9 mouse cellular contexts compared by ENCODE assay signal in the genomic region with DNA sequence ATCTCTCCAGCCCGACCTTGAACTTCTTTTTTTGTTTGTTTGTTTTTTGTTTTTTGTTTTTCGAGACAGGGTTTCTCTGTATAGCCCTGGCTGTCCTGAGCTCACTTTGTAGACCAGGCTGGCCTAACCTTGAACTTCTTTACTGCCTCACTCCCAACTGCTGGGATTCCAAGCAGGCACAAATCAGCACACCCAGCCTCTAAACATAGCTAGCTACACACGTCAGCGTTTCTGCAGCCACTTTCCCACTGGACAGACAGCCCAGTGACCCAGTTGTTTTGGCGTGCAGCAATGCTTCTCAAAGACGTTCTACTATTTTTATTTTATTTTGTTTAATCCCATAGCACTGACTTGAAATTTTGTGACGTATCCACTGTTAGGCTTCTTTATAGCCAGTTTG. TPM values are rescaled to one million over a fixed set of nuclear protein-coding genes. Genes with fewer than 3 reads are reported as not detected.
DNase-seq lines count a peak whose midpoint lies in the region; ATAC-seq and TF ChIP-seq lines count a peak whose summit lies in the region.
"Had no signal": no experiment of that assay in that cellular context is flagged by ENCODE, and none has a peak within 500 bp of the region (broad histone marks: within the 10 kb centered on the region; RNA-seq: fewer than 3 reads in every experiment).

No protein-coding gene starts in this region.

- no peaks in the 10 kb centered on the region for H3K36me3 ChIP-seq in lung, postnatal 0 days (ENCODE audit: insufficient read depth, low read length)
- H3K36me3 ChIP-seq in heart, postnatal 0 days (replicated peaks; ENCODE audit: control insufficient read depth, insufficient read depth, low read length), result no peaks in the 10 kb centered on the region
- no peaks in the 10 kb centered on the region for H3K36me3 ChIP-seq in stomach, embryonic 14.5 days (ENCODE audit: control insufficient read depth, insufficient read depth, low read length)

- DNase-seq in adrenal gland, postnatal 10 days, result peak; percentile 9
- no peak for DNase-seq in adrenal gland, adult 18-20 months (ENCODE audit: low spot score in 2 of 2)
- no peak for DNase-seq in lung, postnatal 0 days (ENCODE audit: low spot score)
- no peak for DNase-seq in lung, adult 18-20 months
- no peak for DNase-seq in heart, postnatal 0 days (ENCODE audit: low spot score)
- no peak for DNase-seq in spleen, adult 18-20 months

- no peaks in the 10 kb centered on the region for H3K4me1 ChIP-seq in lung, postnatal 0 days (ENCODE audit: insufficient read depth, low read depth, low read length)
- peaks cover 17% of the 10 kb centered on the region for H3K4me1 ChIP-seq in heart, postnatal 0 days (ENCODE audit: control insufficient read depth, insufficient read depth)
- H3K4me1 ChIP-seq in stomach, embryonic 14.5 days (ENCODE audit: control insufficient read depth, insufficient read depth, low read length), result peaks cover 9% of the 10 kb centered on the region

- no peak overlapping the region for H3K4me2 ChIP-seq in lung, postnatal 0 days (replicated peaks; ENCODE audit: low read depth, low read length)
- H3K4me2 ChIP-seq in heart, postnatal 0 days (ENCODE audit: low read depth, low read length), result 0 out of 2 replicates have a peak overlapping the region, but pooled peaks have one; percentile 96
- H3K4me2 ChIP-seq in stomach, embryonic 14.5 days (replicated peaks; ENCODE audit: low read depth, low read length), result no peak overlapping the region

- no peak overlapping the region for H3K9ac ChIP-seq in lung, postnatal 0 days (replicated peaks; ENCODE audit: low read depth)
- no peak overlapping the region for H3K9ac ChIP-seq in heart, postnatal 0 days (replicated peaks; ENCODE audit: low read depth, low read length)
- no peak overlapping the region for H3K9ac ChIP-seq in stomach, embryonic 14.5 days (replicated peaks; ENCODE audit: low read depth, low read length)

- ATAC-seq in lung, postnatal 0 days, result no peak
- no peak for ATAC-seq in heart, postnatal 0 days (ENCODE audit: insufficient read depth, low read depth)
- no peak for ATAC-seq in stomach, embryonic 14.5 days (ENCODE audit: insufficient number of reproducible peaks, insufficient read depth, low FRiP score, low read depth)
- no peak for ATAC-seq in megakaryocyte progenitor cell, adult 5-6 weeks (replicated peaks; ENCODE audit: poor library complexity)

- no peaks in the 10 kb centered on the region for H3K27me3 ChIP-seq in lung, postnatal 0 days (replicated peaks; ENCODE audit: insufficient read depth, low read length)
- H3K27me3 ChIP-seq in heart, postnatal 0 days (ENCODE audit: control insufficient read depth, insufficient read depth, low read length), result no peaks in the 10 kb centered on the region
- H3K27me3 ChIP-seq in stomach, embryonic 14.5 days (ENCODE audit: control insufficient read depth, insufficient read depth, low read length), result no peaks in the 10 kb centered on the region

- no peaks in the 10 kb centered on the region for H3K9me3 ChIP-seq in lung, postnatal 0 days (ENCODE audit: low read length)
- H3K9me3 ChIP-seq in heart, postnatal 0 days (replicated peaks; ENCODE audit: control insufficient read depth, low read length), result no peaks in the 10 kb centered on the region
- H3K9me3 ChIP-seq in stomach, embryonic 14.5 days (ENCODE audit: control insufficient read depth, low read depth, low read length), result no peaks in the 10 kb centered on the region

- TF ChIP-seq CTCF in lung, postnatal 0 days (IDR thresholded peaks at IDR 0.05), result no peak
- no peak for TF ChIP-seq CTCF in heart, postnatal 0 days (IDR thresholded peaks at IDR 0.05; ENCODE audit: low read depth)

- no peak for TF ChIP-seq EP300 in lung, postnatal 0 days (IDR thresholded peaks at IDR 0.05)
- no peak for TF ChIP-seq EP300 in heart, postnatal 0 days (IDR thresholded peaks at IDR 0.05; ENCODE audit: low read depth)

- WGBS in lung, postnatal 0 days, result 74% methylated on average over 7 of the region's 7 CpGs
- 55% methylated on average over 7 of the region's 7 CpGs for WGBS in heart, postnatal 0 days
- WGBS in stomach, embryonic 14.5 days, result 77% methylated on average over 7 of the region's 7 CpGs

- H3K4me3 ChIP-seq in lung, postnatal 0 days (ENCODE audit: low read depth, low read length), result no peak overlapping the region
- 0 out of 2 replicates have a peak overlapping the region, but pooled peaks have one; percentile 99 for H3K4me3 ChIP-seq in heart, postnatal 0 days (ENCODE audit: low read depth, low read length)
- no peak overlapping the region for H3K4me3 ChIP-seq in stomach, embryonic 14.5 days (ENCODE audit: low read depth, low read length)

- H3K27ac ChIP-seq in lung, postnatal 0 days (ENCODE audit: low read length), result 0 out of 2 replicates have a peak overlapping the region, but pooled peaks have one; percentile 99
- H3K27ac ChIP-seq in heart, postnatal 0 days (ENCODE audit: low read depth), result peak overlapping the region; percentile 92
- peak overlapping the region; percentile 55; the same call in 1 of the 2 replicates for H3K27ac ChIP-seq in stomach, embryonic 14.5 days (ENCODE audit: low read length)

RNA-seq across cellular contexts. Expression of a gene that starts 1.1 kb away (rescaled TPM):
- total RNA-seq in adrenal gland, postnatal 10 days (2021), result 10 to 100 TPM; 32.3 to 35.6 TPM
- 10 to 100 TPM; 23.4 to 32.0 TPM for total RNA-seq in adrenal gland, adult 18-20 months (2021)
- 82.6 and 91.3 TPM in 2 replicates for polyA plus RNA-seq in lung, postnatal 0 days (2015; fragmentation: Nextera tagmentation; extraction: Ambion mirVana)
- 27.1 and 30.4 TPM in 2 replicates for total RNA-seq in heart, postnatal 0 days (2014; rRNA removed; ENCODE audit: low replicate concordance)
- polyA plus RNA-seq in heart, postnatal 0 days (2015; fragmentation: Nextera tagmentation; extraction: Ambion mirVana), result 14.3 and 15.2 TPM in 2 replicates
- 33.1 and 34.5 TPM in 2 replicates for polyA plus RNA-seq in stomach, embryonic 14.5 days (2014; fragmentation: Nextera tagmentation; extraction: Ambion mirVana)
- total RNA-seq in megakaryocyte progenitor cell, adult 5-6 weeks (2015), result 20.8 and 31.3 TPM in 2 replicates
- total RNA-seq in megakaryocyte progenitor cell, adult 5-6 weeks (2017), result 21.2 and 23.9 TPM in 2 replicates

RNA-seq across cellular contexts. Expression of a gene that starts 31.1 kb away (rescaled TPM):
- total RNA-seq in adrenal gland, postnatal 10 days (2021), result 1 to 10 TPM; 7.7 to 7.9 TPM
- 1 to 10 TPM; 2.7 to 3.2 TPM for total RNA-seq in adrenal gland, adult 18-20 months (2021)
- 24.6 and 24.8 TPM in 2 replicates for polyA plus RNA-seq in lung, postnatal 0 days (2015; fragmentation: Nextera tagmentation; extraction: Ambion mirVana)
- total RNA-seq in heart, postnatal 0 days (2014; rRNA removed; ENCODE audit: low replicate concordance), result 6.0 and 9.7 TPM in 2 replicates
- polyA plus RNA-seq in heart, postnatal 0 days (2015; fragmentation: Nextera tagmentation; extraction: Ambion mirVana), result 7.3 and 7.7 TPM in 2 replicates
- polyA plus RNA-seq in stomach, embryonic 14.5 days (2014; fragmentation: Nextera tagmentation; extraction: Ambion mirVana), result 22.7 and 29.4 TPM in 2 replicates
- 0.22 and 0.27 TPM in 2 replicates for total RNA-seq in megakaryocyte progenitor cell, adult 5-6 weeks (2015)
- total RNA-seq in megakaryocyte progenitor cell, adult 5-6 weeks (2017), result 0.17 and 0.37 TPM in 2 replicates

RNA-seq across cellular contexts. Expression of a gene that starts 40.6 kb away (rescaled TPM):
- 10 to 100 TPM; 12.9 to 13.3 TPM for total RNA-seq in adrenal gland, postnatal 10 days (2021)
- total RNA-seq in adrenal gland, adult 18-20 months (2021), result 10 to 100 TPM; 13.1 to 15.5 TPM
- polyA plus RNA-seq in lung, postnatal 0 days (2015; fragmentation: Nextera tagmentation; extraction: Ambion mirVana), result 35.5 and 35.8 TPM in 2 replicates
- total RNA-seq in heart, postnatal 0 days (2014; rRNA removed; ENCODE audit: low replicate concordance), result 9.0 and 10.4 TPM in 2 replicates
- 16.7 and 17.6 TPM in 2 replicates for polyA plus RNA-seq in heart, postnatal 0 days (2015; fragmentation: Nextera tagmentation; extraction: Ambion mirVana)
- polyA plus RNA-seq in stomach, embryonic 14.5 days (2014; fragmentation: Nextera tagmentation; extraction: Ambion mirVana), result 21.7 and 22.0 TPM in 2 replicates
- total RNA-seq in megakaryocyte progenitor cell, adult 5-6 weeks (2015), result 7.0 and 8.7 TPM in 2 replicates
- total RNA-seq in megakaryocyte progenitor cell, adult 5-6 weeks (2017), result 14.2 and 15.4 TPM in 2 replicates

RNA-seq across cellular contexts. Expression of a gene that starts 40.6 kb away (rescaled TPM):
- total RNA-seq in adrenal gland, postnatal 10 days (2021), result 1 to 10 TPM; 3.2 to 3.6 TPM
- total RNA-seq in adrenal gland, adult 18-20 months (2021), result 1 to 10 TPM; 3.7 to 4.3 TPM
- 6.0 and 6.6 TPM in 2 replicates for polyA plus RNA-seq in lung, postnatal 0 days (2015; fragmentation: Nextera tagmentation; extraction: Ambion mirVana)
- 1.5 and 6.4 TPM in 2 replicates for total RNA-seq in heart, postnatal 0 days (2014; rRNA removed; ENCODE audit: low replicate concordance)
- polyA plus RNA-seq in heart, postnatal 0 days (2015; fragmentation: Nextera tagmentation; extraction: Ambion mirVana), result 3.6 and 4.3 TPM in 2 replicates
- 3.0 and 3.1 TPM in 2 replicates for polyA plus RNA-seq in stomach, embryonic 14.5 days (2014; fragmentation: Nextera tagmentation; extraction: Ambion mirVana)
- 2.3 and 3.2 TPM in 2 replicates for total RNA-seq in megakaryocyte progenitor cell, adult 5-6 weeks (2015)
- 1.2 and 2.3 TPM in 2 replicates for total RNA-seq in megakaryocyte progenitor cell, adult 5-6 weeks (2017)

RNA-seq across cellular contexts. Expression of a gene that starts 45.8 kb away (rescaled TPM):
- total RNA-seq in adrenal gland, postnatal 10 days (2021), result 1 to 10 TPM in 1 of 2 experiments, under 1 TPM in 1; 0.84 to 1.4 TPM
- total RNA-seq in adrenal gland, adult 18-20 months (2021), result 1 to 10 TPM; 2.2 to 4.3 TPM
- 1.7 and 2.0 TPM in 2 replicates for polyA plus RNA-seq in lung, postnatal 0 days (2015; fragmentation: Nextera tagmentation; extraction: Ambion mirVana)
- total RNA-seq in heart, postnatal 0 days (2014; rRNA removed; ENCODE audit: low replicate concordance), result 2.1 TPM in 1 of 2 replicates, not detected in the other
- polyA plus RNA-seq in heart, postnatal 0 days (2015; fragmentation: Nextera tagmentation; extraction: Ambion mirVana), result 0.34 and 0.43 TPM in 2 replicates
- not detected in 2 replicates for polyA plus RNA-seq in stomach, embryonic 14.5 days (2014; fragmentation: Nextera tagmentation; extraction: Ambion mirVana)
- not detected in 2 replicates for total RNA-seq in megakaryocyte progenitor cell, adult 5-6 weeks (2015)
- total RNA-seq in megakaryocyte progenitor cell, adult 5-6 weeks (2017), result not detected in 2 replicates
- total RNA-seq: megakaryocyte-erythroid progenitor cell, adult 5-6 weeks had no signal
